ENCODE assay signal across 9 mouse cellular contexts in genomic region chr8:90862038-90862437, GRCm38 (mm10). TPM values are rescaled to one million over a fixed set of nuclear protein-coding genes. Genes with fewer than 3 reads are reported as not detected.
DNase-seq lines count a peak whose midpoint lies in the region; ATAC-seq and TF ChIP-seq lines count a peak whose summit lies in the region.
"Had no signal": no experiment of that assay in that cellular context is flagged by ENCODE, and none has a peak within 500 bp of the region (broad histone marks: within the 10 kb centered on the region; RNA-seq: fewer than 3 reads in every experiment).

No protein-coding gene starts in this region.

- H3K36me3 ChIP-seq in hindbrain, embryonic 14.5 days (replicated peaks; ENCODE audit: control insufficient read depth, insufficient read depth), result no peaks in the 10 kb centered on the region
- H3K36me3 ChIP-seq in midbrain, postnatal 0 days (ENCODE audit: insufficient read depth, low read length), result no peaks in the 10 kb centered on the region

- no peak for TF ChIP-seq CTCF in midbrain, postnatal 0 days (IDR thresholded peaks at IDR 0.05)

- ATAC-seq in hindbrain, embryonic 14.5 days (ENCODE audit: low FRiP score), result peak; percentile 91
- ATAC-seq in midbrain, postnatal 0 days (ENCODE audit: low FRiP score), result peak; percentile 72

- H3K4me1 ChIP-seq in hindbrain, embryonic 14.5 days (replicated peaks; ENCODE audit: control insufficient read depth, insufficient read depth, low read length), result peaks cover 26% of the 10 kb centered on the region
- peaks cover 11% of the 10 kb centered on the region; the same call in 1 of the 2 replicates for H3K4me1 ChIP-seq in midbrain, postnatal 0 days (ENCODE audit: insufficient read depth, low read length)

- 0 out of 2 replicates have a peak overlapping the region, but pooled peaks have one; percentile 13 for H3K4me2 ChIP-seq in hindbrain, embryonic 14.5 days (replicated peaks)
- H3K4me2 ChIP-seq in midbrain, postnatal 0 days (ENCODE audit: low read depth, low read length, poor library complexity, severe bottlenecking), result no peak overlapping the region

- H3K9ac ChIP-seq in hindbrain, embryonic 14.5 days, result 0 out of 2 replicates have a peak overlapping the region, but pooled peaks have one; percentile 3
- no peak overlapping the region for H3K9ac ChIP-seq in midbrain, postnatal 0 days (replicated peaks; ENCODE audit: low read length, poor library complexity, severe bottlenecking)

- H3K27me3 ChIP-seq in hindbrain, embryonic 14.5 days (ENCODE audit: control insufficient read depth, insufficient read depth, low read length), result no peaks in the 10 kb centered on the region
- H3K27me3 ChIP-seq in midbrain, postnatal 0 days (ENCODE audit: insufficient read depth, low read length), result no peaks in the 10 kb centered on the region

- no peaks in the 10 kb centered on the region for H3K9me3 ChIP-seq in hindbrain, embryonic 14.5 days (ENCODE audit: control insufficient read depth, low read length)
- no peaks in the 10 kb centered on the region for H3K9me3 ChIP-seq in midbrain, postnatal 0 days (ENCODE audit: low read length)

- peak; percentile 37 for DNase-seq in adrenal gland, postnatal 25 days
- no peak for DNase-seq in adrenal gland, adult 2 months
- DNase-seq in ovary, postnatal 10 days (ENCODE audit: low spot score), result peak; percentile 39
- no peak for DNase-seq in ovary, adult 18-20 months (ENCODE audit: low spot score)
- DNase-seq in gastrocnemius, adult 18-20 months (ENCODE audit: low spot score), result peak; percentile 83
- DNase-seq in hindbrain, embryonic 14.5 days (ENCODE audit: low spot score), result peak; percentile 69
- DNase-seq in midbrain, postnatal 0 days (ENCODE audit: low spot score), result peak; percentile 81
- DNase-seq in thymus, adult 18-20 months, result no peak

- peak overlapping the region; percentile 77 for H3K27ac ChIP-seq in hindbrain, embryonic 14.5 days
- H3K27ac ChIP-seq in midbrain, postnatal 0 days (ENCODE audit: low read depth, low read length), result peak overlapping the region; percentile 65

- 3% methylated on average over 9 of the region's 9 CpGs for WGBS in hindbrain, embryonic 14.5 days
- 11% methylated on average over 9 of the region's 9 CpGs for WGBS in midbrain, postnatal 0 days

- H3K4me3 ChIP-seq in hindbrain, embryonic 14.5 days (replicated peaks; ENCODE audit: low read length), result no peak overlapping the region
- H3K4me3 ChIP-seq in midbrain, postnatal 0 days (ENCODE audit: low read depth, low read length), result no peak overlapping the region

RNA-seq across cellular contexts. Expression of gene Chd9, which starts 33.9 kb away (rescaled TPM):
- 78.7 and 81.6 TPM in 2 replicates for total RNA-seq in adrenal gland, postnatal 25 days (2021)
- total RNA-seq in adrenal gland, adult 2 months (2021), result 10 to 100 TPM; 76.4 to 95.5 TPM
- 83.1 and 102 TPM in 2 replicates for polyA plus RNA-seq in adrenal gland, adult 2 months (2012; rRNA removed)
- 10 to 100 TPM; 28.7 to 53.9 TPM for total RNA-seq in gastrocnemius, adult 18-20 months (2021)
- polyA plus RNA-seq in hindbrain, embryonic 14.5 days (2014; fragmentation: Nextera tagmentation; extraction: Ambion mirVana), result 99.2 and 103 TPM in 2 replicates
- 82.7 and 97.4 TPM in 2 replicates for total RNA-seq in midbrain, postnatal 0 days (2014; rRNA removed)
- 74.0 and 78.5 TPM in 2 replicates for polyA plus RNA-seq in midbrain, postnatal 0 days (2015; fragmentation: Nextera tagmentation; extraction: Ambion mirVana)

RNA-seq across cellular contexts. Expression of gene Gm19935, which starts 44.8 kb away (rescaled TPM):
- total RNA-seq in adrenal gland, postnatal 25 days (2021), result not detected in 2 replicates
- not detected for total RNA-seq in adrenal gland, adult 2 months (2021)
- polyA plus RNA-seq in adrenal gland, adult 2 months (2012; rRNA removed), result not detected in 2 replicates
- not detected for total RNA-seq in gastrocnemius, adult 18-20 months (2021)
- 2.6 and 2.7 TPM in 2 replicates for polyA plus RNA-seq in hindbrain, embryonic 14.5 days (2014; fragmentation: Nextera tagmentation; extraction: Ambion mirVana)
- total RNA-seq in midbrain, postnatal 0 days (2014; rRNA removed), result 1.4 and 1.8 TPM in 2 replicates
- polyA plus RNA-seq in midbrain, postnatal 0 days (2015; fragmentation: Nextera tagmentation; extraction: Ambion mirVana), result 1.8 and 2.5 TPM in 2 replicates
- polyA plus RNA-seq: small intestine, adult 2 months had no signal

Comparison
In these comparisons a context has a peak if more than half of its experiments do, and no peak if none do; other contexts are left out.
1. DNase-seq: peak in adrenal gland, postnatal 25 days (single experiment), ovary, postnatal 10 days (single experiment), gastrocnemius, adult 18-20 months (single experiment), hindbrain, embryonic 14.5 days (single experiment) and midbrain, postnatal 0 days (single experiment); none in adrenal gland, adult 2 months (single experiment), ovary, adult 18-20 months (single experiment) and thymus, adult 18-20 months (0 of 2).